Mouse (Mus musculus): ENCODE data around the gene Oas1f.

DNA sequence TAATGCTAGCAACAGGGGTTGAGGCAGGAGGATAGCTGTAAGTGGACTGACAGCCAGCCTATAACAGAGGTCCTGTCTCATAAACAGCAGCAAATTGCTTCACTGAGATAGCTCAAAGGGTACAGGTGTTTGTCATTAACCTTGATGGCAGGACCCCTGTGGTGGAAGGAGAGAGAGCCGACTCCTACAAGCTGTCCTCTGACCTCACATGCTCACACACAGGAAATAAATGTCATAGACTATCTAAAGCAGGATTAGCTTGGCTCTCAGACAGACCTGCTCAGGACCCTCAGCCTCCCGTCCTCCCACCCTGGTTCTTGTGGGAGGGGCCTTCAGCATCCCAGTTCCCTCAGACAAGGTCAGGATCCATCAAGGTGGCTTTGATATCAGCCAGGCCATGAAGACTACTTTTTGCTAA, 45.1 kb downstream of the Oas1f start:
- TF ChIP-seq POLR2A (IDR thresholded peaks at IDR 0.05; ENCODE audit: control insufficient read depth, extremely low read depth, insufficient read depth, low read length, poor library complexity) (no peak), CTCF (IDR thresholded peaks at IDR 0.05; ENCODE audit: borderline replicate concordance, control insufficient read depth, extremely low read depth, insufficient read depth, low read length, poor library complexity) (no peak)
